Mouse (Mus musculus): ENCODE measurements around the gene Zfp976. TPM values are rescaled to one million over a fixed set of nuclear protein-coding genes. Genes with fewer than 3 reads are reported as not detected.

Gene Zfp976
- polyA plus RNA-seq, 1 experiment from 2014 or later = 1.1 TPM

Small RNA genes lying within 50 kb of the gene (microRNA-seq; reads per million reads assigned to microRNA genes)
- not detected for gene Gm24938

Other genes with a start within 250 kb of the Zfp976 start
- not detected in 2 replicates for gene 4933421I07Rik, start 194.5 kb downstream of the Zfp976 start, polyA plus RNA-seq (2015; fragmentation: Nextera tagmentation; extraction: Ambion mirVana)
- gene Zfp141, start 136.8 kb downstream of the Zfp976 start, polyA plus RNA-seq (2015; fragmentation: Nextera tagmentation; extraction: Ambion mirVana) = 3.6 and 4.5 TPM in 2 replicates
- not detected in 2 replicates for gene Gm21028, start 64.0 kb downstream of the Zfp976 start, polyA plus RNA-seq (2015; fragmentation: Nextera tagmentation; extraction: Ambion mirVana)
- 0.22 and 0.28 TPM in 2 replicates for gene Zfp977, start 50.0 kb downstream of the Zfp976 start, polyA plus RNA-seq (2015; fragmentation: Nextera tagmentation; extraction: Ambion mirVana)
- 2.1 and 2.6 TPM in 2 replicates for gene Zfp975, start 50.2 kb upstream of the Zfp976 start, polyA plus RNA-seq (2015; fragmentation: Nextera tagmentation; extraction: Ambion mirVana)
- not detected in 2 replicates for gene Gm17067, start 84.4 kb upstream of the Zfp976 start, polyA plus RNA-seq (2015; fragmentation: Nextera tagmentation; extraction: Ambion mirVana)
- gene Vmn2r62, start 150.9 kb upstream of the Zfp976 start, polyA plus RNA-seq (2015; fragmentation: Nextera tagmentation; extraction: Ambion mirVana) = not detected in 2 replicates
- gene Gm2381, start 224.6 kb upstream of the Zfp976 start, polyA plus RNA-seq (2015; fragmentation: Nextera tagmentation; extraction: Ambion mirVana) = not detected in 2 replicates